Mouse (Mus musculus) neural tube, embryonic 13.5 days (tissue): ENCODE results near the gene Txndc5. TPM values are rescaled to one million over a fixed set of nuclear protein-coding genes. Genes with fewer than 3 reads are reported as not detected.

Source experiments
- ATAC-seq: fragments of 200-750 bp; cut with Nextera tagmentation; 2 replicates; pipeline ENCODE4 v1.8.0; 2017; ENCODE audit warnings: low read depth, mild to moderate bottlenecking, moderate TSS enrichment, moderate library complexity
- H3K27ac ChIP-seq: fragments of 300-500 bp; sonication (generic); replicated peaks from 2 replicates; pipeline ENCODE4 v1.5.1; 2015; ENCODE audit warnings: moderate library complexity, mild to moderate bottlenecking, inconsistent platforms
- H3K27me3 ChIP-seq: fragments of 300-500 bp; sonication (generic); 2 replicates; pipeline ENCODE4 v1.6.1; 2015; ENCODE audit warnings: mild to moderate bottlenecking, inconsistent platforms
- H3K36me3 ChIP-seq: fragments of 300-500 bp; sonication (generic); 2 replicates; pipeline ENCODE4 v1.6.1; 2015; ENCODE audit warnings: mild to moderate bottlenecking, inconsistent platforms
- H3K4me1 ChIP-seq: fragments of 300-500 bp; sonication (generic); replicated peaks from 2 replicates; pipeline ENCODE4 v1.6.1; 2015; ENCODE audit warnings: inconsistent platforms
- H3K4me2 ChIP-seq: fragments of 300-500 bp; sonication (generic); 2 replicates; pipeline ENCODE4 v1.6.1; 2015; ENCODE audit warnings: inconsistent platforms, mild to moderate bottlenecking, moderate library complexity
- H3K4me3 ChIP-seq: fragments of 300-500 bp; sonication (generic); 2 replicates; pipeline ENCODE4 v1.5.1; 2015; ENCODE audit warnings: mild to moderate bottlenecking, inconsistent platforms
- H3K9ac ChIP-seq: fragments of 300-500 bp; sonication (generic); 2 replicates; pipeline ENCODE4 v1.6.1; 2015; ENCODE audit warnings: moderate library complexity, mild to moderate bottlenecking, inconsistent platforms
- H3K9me3 ChIP-seq: fragments of 300-500 bp; sonication (generic); 2 replicates; pipeline ENCODE4 v1.6.1; 2016; ENCODE audit warnings: inconsistent platforms
- WGBS: fragments of 180-500 bp; shearing (Covaris S2); methylation state at CpG from one replicate; pipeline ENCODE4 v1.1.7; 2015; 5-methylcytosine and 5-hydroxymethylcytosine counted together
- polyA plus RNA-seq: library from polyadenylated mRNA; unstranded; fragments of >200 nt; fragmentation: Nextera tagmentation; extraction: Ambion mirVana; gene quantifications from 2 replicates; pipeline ENCODE4 v1.2.1, GENCODE M21; 2015

Gene Txndc5
- polyA plus RNA-seq, 1 experiment from 2014 or later: 91.2 TPM

DNA sequence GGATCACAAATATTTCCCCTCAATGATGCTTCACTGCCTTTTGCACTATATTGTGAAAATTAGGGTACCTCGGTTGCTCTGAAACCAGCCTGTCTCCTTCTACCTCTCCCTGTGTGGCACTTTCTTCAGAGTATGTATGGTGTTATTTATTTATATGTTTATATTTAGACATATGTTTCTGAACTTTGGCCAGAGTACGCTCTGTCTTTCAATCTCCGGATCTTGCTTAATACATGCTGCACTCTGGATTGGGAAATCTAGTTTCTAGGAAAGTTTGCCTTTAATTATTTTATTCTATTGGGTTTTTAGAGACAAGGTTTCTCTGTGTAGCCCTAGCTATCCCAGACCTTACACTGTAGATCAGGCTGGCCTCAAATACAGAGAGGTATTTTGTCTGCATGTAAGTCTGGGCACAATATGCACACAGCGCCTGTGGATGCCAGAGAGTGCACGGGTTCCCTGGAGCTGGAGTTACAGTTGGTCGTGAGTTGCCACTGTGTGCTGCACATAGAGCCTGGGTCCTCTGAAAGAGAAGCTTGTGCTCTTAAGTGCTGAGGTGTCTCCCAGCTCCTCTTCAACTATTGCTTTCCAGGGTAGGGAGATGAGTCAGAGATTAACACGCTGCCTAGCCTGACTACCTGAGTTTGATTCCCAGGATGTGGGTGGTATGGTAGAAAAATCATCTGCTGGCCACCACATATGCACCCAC lies 10.7 kb upstream of the Txndc5 start:
- H3K4me3 ChIP-seq: no peak overlapping the region
- no peak overlapping the region for H3K9ac ChIP-seq
- no peaks in the 10 kb centered on the region for H3K27me3 ChIP-seq
- no peak overlapping the region for H3K27ac ChIP-seq
- no peaks in the 10 kb centered on the region for H3K4me1 ChIP-seq
- WGBS: 93% methylated on average over 7 of the region's 7 CpGs
- ATAC-seq: no peak
- H3K9me3 ChIP-seq: no peaks in the 10 kb centered on the region
- no peak overlapping the region for H3K4me2 ChIP-seq
- no peaks in the 10 kb centered on the region for H3K36me3 ChIP-seq

GRCm38 (mm10) chr13:38537521-38537920 lies 8.9 kb upstream of the Txndc5 start:
- Histone ChIP-seq H3K4me3 (no peak overlapping the region), H3K4me2 (no peak overlapping the region), H3K9ac (no peak overlapping the region), H3K9me3 (no peaks in the 10 kb centered on the region), H3K36me3 (no peaks in the 10 kb centered on the region), H3K4me1 (no peaks in the 10 kb centered on the region), H3K27me3 (no peaks in the 10 kb centered on the region), H3K27ac (no peak overlapping the region)
- ATAC-seq: no peak

- H3K4me2 ChIP-seq: no peak overlapping the region
- no peaks in the 10 kb centered on the region for H3K9me3 ChIP-seq
- H3K27me3 ChIP-seq: no peaks in the 10 kb centered on the region
- H3K4me3 ChIP-seq: no peak overlapping the region
- H3K36me3 ChIP-seq: no peaks in the 10 kb centered on the region
- no peak for ATAC-seq
- H3K27ac ChIP-seq: no peak overlapping the region
- no peaks in the 10 kb centered on the region for H3K4me1 ChIP-seq
- no peak overlapping the region for H3K9ac ChIP-seq
- 87% methylated on average over 6 of the region's 6 CpGs for WGBS
Observed at GRCm38 (mm10) chr13:38534731-38535130, 6.1 kb upstream of the Txndc5 start.

GRCm38 (mm10) chr13:38534016-38534415 lies 5.4 kb upstream of the Txndc5 start:
- Histone ChIP-seq H3K4me2 (no peak overlapping the region), H3K27ac (no peak overlapping the region)
- ATAC-seq: no peak

DNA sequence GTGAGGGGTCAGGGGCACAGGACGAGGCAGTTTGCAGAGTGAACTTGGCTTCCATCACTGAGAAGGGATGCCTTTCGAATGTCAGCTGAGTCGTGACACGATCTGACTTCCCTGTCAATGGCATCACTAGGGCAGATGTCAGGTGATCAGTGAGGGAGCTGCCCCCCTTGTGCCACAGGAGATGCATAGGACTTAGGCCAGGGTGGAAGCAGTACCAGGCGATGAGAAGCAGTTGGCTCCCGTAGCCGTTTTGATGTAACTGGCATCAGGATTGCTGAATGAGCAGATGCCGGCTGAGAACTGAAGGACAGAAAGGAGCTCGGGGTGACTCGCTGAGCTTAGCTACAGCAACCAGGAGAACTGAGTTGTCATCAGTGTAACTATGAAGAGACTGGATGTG lies 4.8 kb upstream of the Txndc5 start:
- Histone ChIP-seq H3K4me3 (no peak overlapping the region), H3K9ac (no peak overlapping the region), H3K9me3 (no peaks in the 10 kb centered on the region), H3K4me2 (no peak overlapping the region), H3K36me3 (no peaks in the 10 kb centered on the region), H3K27me3 (no peaks in the 10 kb centered on the region; the same call in 1 of the 2 replicates), H3K4me1 (peaks cover 6% of the 10 kb centered on the region), H3K27ac (no peak overlapping the region)
- 89% methylated on average over 10 of the region's 10 CpGs for WGBS
- ATAC-seq: no peak

More at GRCm38 (mm10) chr13:38534016-38534415, 5.4 kb upstream of the Txndc5 start:
- Histone ChIP-seq H3K27me3 (no peaks in the 10 kb centered on the region; the same call in 1 of the 2 replicates), H3K4me1 (peaks cover under 1% of the 10 kb centered on the region), H3K4me3 (no peak overlapping the region), H3K9ac (no peak overlapping the region), H3K9me3 (no peaks in the 10 kb centered on the region), H3K36me3 (no peaks in the 10 kb centered on the region)
- 73% methylated on average over 6 of the region's 6 CpGs for whole genome bisulfite sequencing

GRCm38 (mm10) chr13:38531498-38531897 lies 2.9 kb upstream of the Txndc5 start:
- Histone ChIP-seq H3K27me3 (no peaks in the 10 kb centered on the region; the same call in 1 of the 2 replicates), H3K27ac (no peak overlapping the region), H3K36me3 (no peaks in the 10 kb centered on the region), H3K4me1 (peaks cover 19% of the 10 kb centered on the region), H3K4me2 (no peak overlapping the region), H3K4me3 (no peak overlapping the region), H3K9me3 (no peaks in the 10 kb centered on the region), H3K9ac (no peak overlapping the region)
- WGBS: 91% methylated on average over 4 of the region's 4 CpGs
- no peak for ATAC-seq

- Histone ChIP-seq H3K4me3 (no peak overlapping the region), H3K27me3 (no peaks in the 10 kb centered on the region; the same call in 1 of the 2 replicates), H3K9me3 (no peaks in the 10 kb centered on the region), H3K36me3 (no peaks in the 10 kb centered on the region), H3K4me2 (no peak overlapping the region), H3K9ac (no peak overlapping the region), H3K27ac (no peak overlapping the region), H3K4me1 (peaks cover 32% of the 10 kb centered on the region)
- WGBS: 92% methylated on average over 6 of the region's 6 CpGs
- no peak for ATAC-seq
Observed at GRCm38 (mm10) chr13:38529576-38529975, 952 bp upstream of the Txndc5 start.

GRCm38 (mm10) chr13:38527797-38528650 lies 600 bp downstream of the Txndc5 start:
- peak overlapping the region; percentile 91 for H3K4me2 ChIP-seq
- peak overlapping the region; percentile 86 for H3K27ac ChIP-seq
- peaks cover 4% of the 10 kb centered on the region for H3K36me3 ChIP-seq
- H3K4me1 ChIP-seq: peaks cover 32% of the 10 kb centered on the region
- peak; percentile 94 for ATAC-seq
- H3K9ac ChIP-seq: peak overlapping the region; percentile 85
- H3K9me3 ChIP-seq: no peaks in the 10 kb centered on the region
- no peaks in the 10 kb centered on the region; the same call in 1 of the 2 replicates for H3K27me3 ChIP-seq
- peak overlapping the region; percentile 86 for H3K4me3 ChIP-seq
- under 1% methylated on average over 71 of the region's 87 CpGs for WGBS

GRCm38 (mm10) chr13:38527041-38527796 lies 1.4 kb downstream of the Txndc5 start:
- Histone ChIP-seq H3K4me3 (peak overlapping the region; percentile 86), H3K27ac (peak overlapping the region; percentile 86), H3K4me1 (peaks cover 32% of the 10 kb centered on the region), H3K4me2 (peak overlapping the region; percentile 91), H3K9me3 (no peaks in the 10 kb centered on the region), H3K9ac (peak overlapping the region; percentile 85), H3K36me3 (peaks cover 12% of the 10 kb centered on the region), H3K27me3 (no peaks in the 10 kb centered on the region; the same call in 1 of the 2 replicates)
- ATAC-seq: peak; percentile 21
- WGBS: 9% methylated on average over 15 of the region's 15 CpGs

- ATAC-seq: no peak
- no peaks in the 10 kb centered on the region; the same call in 1 of the 2 replicates for H3K27me3 ChIP-seq
- no peak overlapping the region for H3K27ac ChIP-seq
- peak overlapping the region; percentile 91 for H3K4me2 ChIP-seq
- 0 out of 2 replicates have a peak overlapping the region, but pooled peaks have one; percentile 85 for H3K9ac ChIP-seq
- H3K9me3 ChIP-seq: no peaks in the 10 kb centered on the region
- 91% methylated on average over 2 of the region's 2 CpGs for WGBS
- H3K4me1 ChIP-seq: peaks cover 32% of the 10 kb centered on the region
- peaks cover 23% of the 10 kb centered on the region for H3K36me3 ChIP-seq
- peak overlapping the region; percentile 86; the same call in 1 of the 2 replicates for H3K4me3 ChIP-seq
Observed at GRCm38 (mm10) chr13:38526116-38526515, 2.5 kb downstream of the Txndc5 start.

DNA sequence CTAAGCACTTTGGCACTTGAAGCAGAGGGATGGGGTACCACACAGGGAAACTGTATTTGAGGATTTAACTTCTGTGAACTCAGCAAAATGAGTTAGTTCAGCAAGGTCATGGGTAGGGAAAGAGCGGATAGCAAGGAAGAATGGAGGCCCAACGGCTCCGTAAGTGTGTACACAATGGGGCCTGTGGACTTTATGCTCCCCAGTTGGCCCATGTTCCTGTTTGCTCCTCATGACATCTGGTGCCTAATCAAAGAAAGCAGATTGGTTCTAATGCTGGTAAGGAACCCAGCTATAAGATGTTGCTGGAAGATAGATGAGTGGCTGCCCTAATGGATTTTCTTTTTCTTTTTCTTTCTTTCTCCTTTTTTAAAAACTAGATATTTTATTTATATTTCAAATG lies 3.4 kb downstream of the Txndc5 start:
- no peak for ATAC-seq
- peaks cover 32% of the 10 kb centered on the region for H3K36me3 ChIP-seq
- WGBS: 87% methylated on average over 3 of the region's 3 CpGs
- H3K27ac ChIP-seq: no peak overlapping the region
- H3K9me3 ChIP-seq: no peaks in the 10 kb centered on the region
- no peak overlapping the region for H3K4me3 ChIP-seq
- H3K9ac ChIP-seq: no peak overlapping the region
- H3K4me1 ChIP-seq: peaks cover 32% of the 10 kb centered on the region
- H3K27me3 ChIP-seq: no peaks in the 10 kb centered on the region; the same call in 1 of the 2 replicates
- no peak overlapping the region for H3K4me2 ChIP-seq
